Mouse (Mus musculus) lung, adult 18-20 months (tissue): ENCODE data around the gene Map6.
"Not testable (repeated sequence)": the region's sequence is repeated elsewhere in the genome, so short reads cannot be mapped to it uniquely, and the experiment has no call there.

Source experiments
- DNase-seq, 2 experiments: peaks; one replicate each; pipeline ENCODE4 v3.0.0; 2022; ENCODE audit warnings: mixed read lengths in 2 of 2

Map6 gene

DNA sequence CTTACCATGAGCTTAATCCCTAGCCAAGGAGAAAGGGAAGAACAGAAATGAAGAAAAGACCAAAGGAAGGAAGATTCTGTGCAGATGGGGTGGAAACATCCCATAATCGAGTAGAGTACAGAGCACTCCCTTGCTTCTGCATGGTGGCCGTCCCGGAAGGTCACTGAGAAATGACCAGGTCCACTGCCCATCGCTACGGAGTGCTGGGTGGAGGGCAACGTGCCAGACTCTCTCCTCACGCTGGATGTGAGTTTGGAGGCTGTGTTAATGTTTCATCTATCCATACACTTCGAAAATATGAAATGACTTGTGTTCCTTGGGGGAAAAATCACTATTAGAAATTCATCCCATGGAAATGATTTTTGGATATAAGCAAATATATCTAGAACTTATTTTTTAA is 91.1 kb downstream of the Map6 start:
- no peak for DNase-seq

DNA sequence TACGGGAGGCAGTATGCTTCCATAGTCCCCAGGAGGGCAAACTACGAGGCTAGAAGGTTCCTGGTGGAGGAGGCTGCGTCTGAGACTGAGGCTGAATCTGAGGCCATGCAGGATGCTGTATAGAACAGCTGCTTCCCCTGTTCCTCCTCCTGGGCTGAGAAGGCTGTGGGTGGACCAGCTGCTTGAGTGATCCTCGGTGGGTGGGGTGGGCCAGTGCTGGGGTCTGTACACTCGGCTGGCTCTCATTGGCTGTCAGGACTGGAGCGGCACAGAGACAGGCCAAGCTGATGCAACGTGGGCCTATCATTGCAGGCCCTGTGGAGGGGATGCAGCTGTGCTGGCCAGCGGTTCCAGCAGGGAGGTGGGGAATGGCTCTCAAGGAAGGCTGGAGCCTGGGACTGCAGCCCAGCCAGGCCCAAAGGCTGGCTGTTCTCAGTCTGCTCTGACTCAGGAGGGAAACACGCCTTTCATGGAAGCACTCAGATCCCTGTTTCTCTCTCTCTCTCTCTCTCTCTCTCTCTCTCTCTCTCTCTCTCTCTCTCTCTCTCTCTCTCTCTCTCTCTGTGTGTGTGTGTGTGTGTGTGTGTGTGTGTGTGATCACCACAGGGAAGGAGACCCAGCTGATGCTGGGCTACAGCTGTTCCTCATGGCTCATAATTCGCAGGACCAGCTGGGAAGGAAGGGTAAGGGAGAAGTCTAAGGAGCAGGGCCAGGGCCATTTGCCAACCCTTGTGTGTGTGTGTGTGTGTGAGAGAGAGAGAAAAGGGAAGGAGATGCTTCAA is 93.0 kb downstream of the Map6 start:
- peak; percentile 83 to 85 for DNase-seq

DNA sequence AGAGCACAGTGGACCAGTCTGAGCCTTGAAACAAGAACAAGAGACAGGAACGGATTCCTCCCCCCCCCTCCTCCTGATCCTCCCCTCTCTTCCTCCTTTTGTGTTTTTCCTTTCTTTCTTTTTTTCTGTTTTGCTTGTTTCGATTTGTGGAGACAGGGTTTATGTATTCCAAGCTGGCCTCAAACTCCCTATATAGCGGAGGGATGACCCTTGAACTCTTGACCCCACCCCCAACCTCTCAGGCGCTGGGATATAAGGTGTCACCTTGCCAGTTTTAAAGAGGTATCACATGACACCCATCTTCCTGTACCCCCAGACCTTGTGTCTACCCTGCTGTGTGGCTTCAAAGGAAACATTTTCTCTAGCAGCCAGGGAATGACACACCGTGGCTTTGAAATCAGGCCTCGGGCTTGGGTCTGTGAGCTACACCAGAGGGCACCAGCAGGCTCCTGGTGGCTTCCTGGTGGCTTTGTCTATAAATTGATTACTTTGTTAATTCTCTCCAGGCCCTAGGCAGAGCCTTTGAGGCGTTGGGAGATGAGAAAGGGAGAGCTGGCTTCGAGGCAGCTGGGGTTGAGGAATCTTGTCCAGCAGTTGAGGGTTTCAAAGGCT is 93.7 kb downstream of the Map6 start:
- DNase-seq: no peak

DNA sequence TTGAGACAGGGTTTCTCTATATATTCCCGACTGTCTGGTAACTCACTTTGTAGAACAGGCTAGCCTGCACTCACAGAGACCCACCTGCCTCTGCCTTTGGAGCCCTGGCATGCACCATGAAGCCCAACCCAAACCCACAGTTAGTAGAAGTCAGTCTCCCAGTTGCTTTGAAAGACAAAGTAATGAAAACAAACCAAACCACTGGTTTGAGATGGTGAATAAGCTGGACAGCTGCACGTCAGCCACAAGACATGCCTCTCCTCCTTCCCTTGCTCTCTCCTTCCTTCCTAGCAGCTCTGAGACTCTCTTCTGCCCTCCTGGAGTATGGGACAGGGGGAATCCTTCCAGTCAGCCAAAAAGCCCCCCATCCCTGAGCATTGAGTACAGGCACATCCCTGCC is 94.9 kb downstream of the Map6 start:
- no peak for DNase-seq

DNA sequence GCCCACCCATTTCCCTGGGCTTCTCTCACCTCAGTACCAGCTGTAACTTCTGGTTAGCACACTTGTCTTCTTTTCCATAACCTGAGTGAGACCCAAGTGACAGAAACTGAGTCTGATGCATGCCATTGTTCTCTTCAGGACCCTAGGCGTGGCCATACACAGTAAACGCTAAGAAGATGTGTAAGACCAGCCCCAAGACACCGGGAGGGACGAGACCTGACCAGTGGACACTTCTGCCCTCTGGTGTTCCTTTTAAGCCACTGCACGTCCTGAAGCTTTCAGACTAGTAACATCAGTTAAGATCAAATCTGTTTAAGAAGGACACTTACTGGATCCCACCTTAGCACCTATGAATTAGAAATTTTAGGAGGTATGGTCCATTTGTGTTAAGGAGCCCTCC is 97.8 kb downstream of the Map6 start:
- peak; percentile 70 to 80 for DNase-seq

DNA sequence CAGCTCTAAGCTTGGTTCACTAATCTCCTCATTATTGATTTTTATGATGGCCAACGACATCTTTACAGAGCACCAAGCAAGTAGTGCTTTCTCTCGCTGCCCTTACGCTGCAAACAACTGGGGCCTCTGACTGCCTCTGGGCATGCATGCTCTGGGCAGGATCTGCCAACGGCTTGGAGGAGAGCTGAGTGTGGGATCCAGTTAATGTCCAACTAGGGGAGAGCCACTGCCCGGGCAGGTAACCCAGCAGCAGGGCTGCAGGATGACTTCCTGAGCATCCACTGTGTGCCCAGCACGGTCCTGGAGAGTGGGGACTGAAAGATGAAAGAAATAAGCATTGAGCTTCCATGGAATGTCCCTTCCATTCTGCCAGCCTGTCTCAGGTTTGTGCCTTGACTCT is 99.5 kb downstream of the Map6 start:
- DNase-seq: no peak

DNA sequence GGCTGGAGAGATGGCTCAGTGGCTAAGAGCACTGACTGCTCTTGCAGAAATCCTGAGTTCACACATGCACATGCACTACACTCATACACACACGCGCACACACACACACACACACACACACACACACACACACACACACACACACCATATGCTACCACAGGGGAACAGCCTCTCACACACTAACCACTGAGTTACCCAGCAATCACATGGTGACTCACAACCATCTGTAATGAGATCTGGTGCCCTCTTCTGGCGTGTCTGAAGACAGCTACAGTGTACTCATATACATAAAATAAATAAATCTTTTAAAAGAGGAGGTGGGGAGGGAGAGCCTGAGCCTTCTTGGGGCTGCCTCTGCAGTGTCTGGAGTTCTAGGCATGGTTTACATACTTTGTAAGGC is 107.1 kb downstream of the Map6 start:
- not testable (repeated sequence) for DNase-seq

DNA sequence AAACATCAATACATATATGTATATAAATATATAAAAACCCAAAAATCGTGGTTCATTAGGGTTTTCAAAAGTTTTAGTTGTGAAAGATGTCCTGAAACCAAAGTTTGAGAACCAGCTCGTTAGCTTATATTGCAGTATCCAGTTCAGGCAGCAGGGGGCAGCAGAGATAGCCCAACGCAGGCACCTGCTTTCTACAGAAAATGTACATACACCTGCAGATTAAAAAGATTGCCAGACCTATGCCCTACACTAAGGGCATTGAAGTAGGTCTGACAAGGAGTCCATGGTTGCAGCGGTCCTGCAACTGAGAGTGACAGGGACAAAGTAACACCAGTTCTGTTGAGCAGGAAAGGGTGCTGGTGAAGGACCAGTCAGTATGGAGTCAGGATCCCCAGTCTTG is 108.2 kb downstream of the Map6 start:
- DNase-seq: peak; percentile 66 to 72

DNA sequence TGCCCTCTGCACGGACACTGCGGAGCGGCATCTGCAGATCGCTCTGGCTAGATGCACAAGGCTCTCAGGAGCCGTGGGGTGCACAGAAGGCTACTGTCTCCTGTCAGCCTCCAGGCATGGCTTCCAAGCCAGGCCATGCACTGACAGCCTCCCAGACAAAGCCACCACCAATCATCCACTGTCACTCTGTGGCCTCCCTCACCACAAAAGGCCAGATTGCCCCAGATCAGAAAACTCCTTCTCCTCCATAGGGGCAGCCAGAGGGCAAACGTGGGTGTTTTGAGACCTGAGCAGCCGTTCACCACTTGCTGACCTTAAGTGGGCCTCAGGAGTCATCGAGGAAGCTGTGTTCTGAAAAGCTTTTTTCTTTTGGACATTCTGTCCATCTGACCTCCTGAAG is 111.6 kb downstream of the Map6 start:
- no peak for DNase-seq

DNA sequence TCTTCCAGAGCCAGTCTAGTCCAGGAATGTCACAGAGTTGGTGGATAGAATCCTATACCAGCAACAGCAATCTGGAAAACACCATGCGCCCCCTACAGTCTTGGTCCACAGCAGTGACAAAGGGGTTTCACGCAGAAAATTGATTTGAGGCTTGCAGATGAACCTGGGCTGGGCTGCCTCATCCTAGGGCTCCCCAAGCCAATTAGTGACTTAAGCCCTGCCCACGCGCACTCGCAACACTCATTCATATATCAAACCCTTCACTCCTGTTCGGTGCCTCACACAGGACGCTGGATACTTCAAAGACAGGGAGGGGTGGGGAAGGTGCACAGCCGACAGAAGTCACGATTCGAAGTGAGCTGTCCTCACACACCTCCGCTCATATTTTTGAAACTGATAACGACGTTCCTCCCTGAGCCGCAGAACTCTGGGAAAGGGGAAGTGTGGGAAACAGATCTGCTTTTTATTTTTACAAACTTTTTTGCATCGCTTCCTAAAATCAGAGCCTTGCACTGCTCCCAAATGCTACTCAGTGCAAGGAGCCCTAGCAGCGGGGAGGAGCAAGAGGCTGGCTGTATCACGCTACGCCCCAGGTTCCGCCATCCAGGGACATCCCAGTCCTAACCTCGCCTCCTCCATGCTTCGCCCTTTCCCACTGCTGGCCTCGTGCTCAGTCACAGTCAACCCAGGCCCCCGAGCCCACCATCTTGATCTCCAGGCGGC is 113.4 kb downstream of the Map6 start:
- DNase-seq: no peak

DNA sequence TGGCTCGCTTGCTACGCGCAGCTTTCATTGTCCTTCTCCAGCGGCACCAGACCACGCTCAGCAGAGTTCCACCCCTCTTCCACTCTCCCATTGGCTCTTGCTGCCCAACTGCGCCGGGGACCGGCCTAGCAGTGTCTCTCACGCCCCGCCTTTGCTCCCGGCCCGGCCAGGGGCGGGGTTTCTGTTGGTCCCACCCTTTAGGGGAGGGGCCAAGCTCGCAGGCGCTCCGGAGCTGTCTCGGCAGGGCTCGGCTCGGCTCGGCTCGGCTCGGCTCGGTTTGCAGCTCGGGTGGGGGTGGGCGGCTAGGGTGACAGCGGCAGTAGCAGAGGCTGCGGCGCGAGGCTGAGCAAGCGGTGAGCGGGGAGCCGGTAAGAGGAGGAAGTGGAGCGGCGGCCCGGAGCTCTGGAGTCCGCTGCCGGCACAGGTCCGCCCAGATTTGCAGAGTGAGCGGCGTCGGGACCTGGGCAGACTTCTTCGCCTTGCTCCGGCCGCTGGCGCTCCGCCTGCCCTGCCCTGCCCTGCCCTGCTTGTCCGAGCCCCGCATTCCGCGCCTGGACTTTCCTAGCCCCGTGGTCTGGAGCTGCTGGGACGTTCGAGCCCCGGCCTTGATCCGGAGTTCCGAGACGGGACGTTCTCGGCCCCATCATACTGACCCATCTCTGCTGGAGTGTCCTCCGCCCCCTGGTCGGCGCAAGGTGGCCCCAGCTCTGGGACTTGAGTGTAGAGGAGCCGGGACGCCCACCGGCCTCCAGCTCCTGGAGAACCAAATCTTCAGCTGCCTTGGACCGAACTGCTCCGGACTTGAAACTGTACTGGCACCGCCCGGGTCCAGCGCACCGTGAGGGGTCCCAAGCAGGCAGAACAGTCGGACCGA is 114.2 kb downstream of the Map6 start, which contains the start of gene Gdpd5:
Gene Gdpd5 (plus strand): TSS at position 201 of the 874 bp plus-strand sequence.
- peak; percentile 99 for DNase-seq

DNA sequence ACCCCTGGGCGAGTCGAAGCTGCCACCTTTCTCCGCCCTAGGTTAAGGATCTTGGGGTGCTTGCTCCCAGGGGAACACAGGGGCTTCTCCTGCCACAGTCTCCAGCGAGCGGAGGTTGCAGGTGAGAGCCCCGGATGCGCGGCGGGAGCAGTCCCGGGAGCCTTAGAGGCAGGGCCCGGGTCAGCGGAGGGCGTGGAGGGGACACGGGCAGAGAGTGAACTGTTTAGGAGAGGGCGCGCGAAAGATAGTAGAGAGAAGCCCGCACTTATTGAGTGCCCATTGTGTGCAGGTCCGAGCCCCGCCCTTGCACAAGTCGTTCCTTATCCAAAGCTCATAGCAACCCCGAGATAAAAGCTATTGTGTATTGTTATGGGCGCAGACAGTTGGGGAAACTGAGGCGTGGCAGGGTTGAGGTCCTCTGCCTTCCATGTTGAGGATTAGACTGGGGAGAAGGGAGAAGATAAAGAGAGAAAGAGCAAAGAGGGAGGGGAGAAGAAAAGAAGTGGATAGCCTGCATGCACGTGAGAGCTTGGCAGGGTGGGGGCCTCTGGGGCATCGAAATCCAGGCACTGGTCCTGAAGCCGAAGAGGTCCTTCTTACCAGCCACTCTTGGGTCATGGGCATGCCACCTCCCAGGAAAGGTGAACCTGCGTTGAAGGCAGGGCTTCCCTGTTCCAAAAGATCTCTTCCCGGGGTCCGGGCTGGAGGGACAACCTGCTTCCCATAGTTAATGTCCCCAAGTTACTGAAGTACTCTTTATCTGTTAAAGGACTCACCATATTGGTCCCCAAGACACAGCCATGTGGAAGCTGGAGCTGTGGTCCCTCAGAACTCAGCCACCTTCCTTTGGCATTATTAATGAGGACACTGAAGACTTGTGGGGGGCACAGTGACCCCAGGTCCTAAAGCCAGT is 115.1 kb downstream of the Map6 start:
- no peak for DNase-seq

DNA sequence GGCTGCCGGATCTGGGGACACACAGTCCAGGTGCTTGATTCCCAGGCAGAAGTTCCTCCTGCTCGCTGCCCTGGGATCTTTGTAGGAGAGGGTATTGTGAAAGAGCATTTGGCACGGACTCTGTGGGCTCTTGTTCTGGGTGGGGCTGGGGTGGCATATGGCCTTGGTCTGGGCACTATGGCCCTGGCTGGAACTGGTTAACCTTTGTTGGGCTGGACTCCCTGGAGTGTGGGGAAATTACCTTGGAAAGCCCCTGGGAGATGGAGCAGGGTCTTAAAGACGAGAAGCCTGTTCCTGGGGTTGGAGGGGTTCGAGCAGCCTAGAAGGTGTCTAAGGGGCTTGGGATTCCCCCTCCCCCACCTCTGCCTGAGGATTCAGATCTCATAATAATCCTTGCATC is 116.0 kb downstream of the Map6 start:
- peak; percentile 57 to 74 for DNase-seq

DNA sequence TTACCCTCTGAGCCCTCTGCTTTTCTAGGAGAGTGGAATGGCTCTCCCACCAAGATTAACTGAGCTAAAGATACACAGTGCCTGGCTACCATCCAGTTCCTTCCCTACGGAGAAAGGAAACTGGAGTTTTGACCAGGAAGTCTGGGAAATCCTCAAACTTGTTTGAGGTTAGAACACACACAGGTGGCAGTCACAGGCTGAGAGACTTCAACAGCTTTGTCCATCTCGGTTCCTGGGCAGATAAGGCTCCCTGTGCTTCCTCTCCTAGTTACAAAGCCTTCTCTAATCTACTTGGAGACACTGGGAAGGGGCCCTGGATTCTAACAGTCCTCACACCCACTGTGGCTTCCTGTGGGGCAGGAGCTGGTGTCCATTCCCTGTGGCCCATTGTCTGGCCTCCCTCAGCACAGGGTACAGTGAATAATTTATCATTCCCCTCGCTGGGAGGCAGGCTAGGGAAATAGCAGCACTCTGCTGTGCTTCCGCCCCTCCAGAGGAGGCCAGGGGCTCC is 116.9 kb downstream of the Map6 start:
- DNase-seq: peak in 1 of 2 experiments; percentile 51

DNA sequence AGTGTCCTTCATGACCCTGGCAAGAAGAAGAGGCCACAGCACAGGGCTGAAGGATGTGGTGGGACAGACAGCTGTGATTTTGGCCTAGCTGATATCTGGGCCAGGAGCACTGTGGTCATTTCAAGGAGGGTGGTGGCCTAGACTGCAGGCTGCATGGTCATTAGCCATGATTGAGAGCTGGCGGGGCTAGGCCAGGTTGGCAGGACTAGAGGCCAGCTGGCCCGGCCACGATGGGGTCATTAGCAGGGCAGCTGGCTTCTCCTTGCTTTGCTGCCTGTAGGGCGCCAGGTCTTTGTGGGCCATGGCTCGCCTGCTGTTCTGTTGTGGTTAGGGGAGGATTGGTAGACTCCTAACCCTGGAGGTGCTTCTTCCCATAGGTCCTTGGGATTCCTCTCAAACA is 118.8 kb downstream of the Map6 start:
- no peak for DNase-seq
